Mouse (Mus musculus) heart, embryonic 15.5 days (tissue): Measurements from ENCODE around the gene Trim8. TPM values are rescaled to one million over a fixed set of nuclear protein-coding genes. Genes with fewer than 3 reads are reported as not detected.

Experiments
- ATAC-seq: fragments of 200-750 bp; cut with Nextera tagmentation; replicated peaks from 2 replicates; pipeline ENCODE4 v1.8.0; 2017; ENCODE audit warnings: low read depth, moderate TSS enrichment; ENCODE audit not compliant: insufficient number of reproducible peaks, insufficient read depth, low FRiP score
- H3K27ac ChIP-seq: fragments of 300-500 bp; sonication (generic); 2 replicates; pipeline ENCODE4 v1.5.1; 2015; ENCODE audit warnings: mild to moderate bottlenecking, inconsistent platforms
- H3K27me3 ChIP-seq: fragments of 300-500 bp; sonication (generic); 2 replicates; pipeline ENCODE4 v1.6.1; 2015; ENCODE audit warnings: inconsistent platforms
- H3K36me3 ChIP-seq: fragments of 300-500 bp; sonication (generic); 2 replicates; pipeline ENCODE4 v1.6.1; 2015; ENCODE audit warnings: mild to moderate bottlenecking, inconsistent platforms
- H3K4me1 ChIP-seq: fragments of 300-500 bp; sonication (generic); replicated peaks from 2 replicates; pipeline ENCODE4 v1.6.1; 2015; ENCODE audit warnings: inconsistent platforms
- H3K4me2 ChIP-seq: fragments of 300-500 bp; sonication (generic); 2 replicates; pipeline ENCODE4 v1.6.1; 2015; ENCODE audit warnings: inconsistent platforms, mild to moderate bottlenecking, moderate library complexity
- H3K4me3 ChIP-seq: fragments of 300-500 bp; sonication (generic); 2 replicates; pipeline ENCODE4 v1.5.1; 2015; ENCODE audit warnings: mild to moderate bottlenecking, inconsistent platforms
- H3K9ac ChIP-seq: fragments of 300-500 bp; sonication (generic); 2 replicates; pipeline ENCODE4 v1.6.1; 2015; ENCODE audit warnings: mild to moderate bottlenecking, inconsistent platforms
- H3K9me3 ChIP-seq: fragments of 300-500 bp; sonication (generic); replicated peaks from 2 replicates; pipeline ENCODE4 v1.6.1; 2016; ENCODE audit warnings: inconsistent platforms
- WGBS: fragments of 180-500 bp; shearing (Covaris S2); methylation state at CpG from one replicate; pipeline ENCODE4 v1.1.7; 2015; ENCODE audit warnings: mixed read lengths; 5-methylcytosine and 5-hydroxymethylcytosine counted together
- polyA plus RNA-seq: library from polyadenylated mRNA; unstranded; fragments of >200 nt; fragmentation: Nextera tagmentation; extraction: Ambion mirVana; gene quantifications from 2 replicates; pipeline ENCODE4 v1.2.1, GENCODE M21; 2015

Gene Trim8
- polyA plus RNA-seq, 1 experiment from 2014 or later = 15.9 TPM

- Histone ChIP-seq H3K36me3 (peaks cover 18% of the 10 kb centered on the region), H3K27me3 (no peaks in the 10 kb centered on the region), H3K4me3 (no peak overlapping the region), H3K9ac (no peak overlapping the region), H3K27ac (no peak overlapping the region), H3K4me1 (peaks cover 17% of the 10 kb centered on the region), H3K9me3 (no peaks in the 10 kb centered on the region), H3K4me2 (no peak overlapping the region)
- no peak for ATAC-seq
- 69% methylated on average over 12 of the region's 12 CpGs for WGBS
Observed at GRCm38 (mm10) chr19:46558631-46559030, 57.1 kb downstream of the Trim8 start.

- H3K27ac ChIP-seq = peak overlapping the region; percentile 52
Observed at GRCm38 (mm10) chr19:46562132-46562531, 60.6 kb downstream of the Trim8 start.

GRCm38 (mm10) chr19:46562581-46563515 is 61.3 kb downstream of the Trim8 start:
- Histone ChIP-seq H3K9ac (no peak overlapping the region), H3K27ac (peak overlapping the region; percentile 52), H3K36me3 (no peaks in the 10 kb centered on the region), H3K4me1 (peaks cover 21% of the 10 kb centered on the region), H3K9me3 (no peaks in the 10 kb centered on the region), H3K4me2 (peak overlapping the region; percentile 23; the same call in 1 of the 2 replicates), H3K4me3 (no peak overlapping the region), H3K27me3 (no peaks in the 10 kb centered on the region)
- peak; percentile 49; the same call in 1 of the 2 replicates for ATAC-seq
- WGBS = 54% methylated on average over 14 of the region's 14 CpGs

More at GRCm38 (mm10) chr19:46562132-46562531, 60.6 kb downstream of the Trim8 start:
- ATAC-seq = no peak
- Histone ChIP-seq H3K36me3 (no peaks in the 10 kb centered on the region; the same call in 1 of the 2 replicates), H3K4me3 (no peak overlapping the region), H3K27me3 (no peaks in the 10 kb centered on the region), H3K9me3 (no peaks in the 10 kb centered on the region), H3K9ac (no peak overlapping the region), H3K4me1 (peaks cover 21% of the 10 kb centered on the region), H3K4me2 (no peak overlapping the region)
- 29% methylated on average over 1 of the region's 1 CpGs for WGBS

- ATAC-seq = no peak
- H3K27ac ChIP-seq = peak overlapping the region; percentile 52
Observed at GRCm38 (mm10) chr19:46563603-46564002, 62.1 kb downstream of the Trim8 start.

GRCm38 (mm10) chr19:46564043-46564462 is 62.6 kb downstream of the Trim8 start:
- no peaks in the 10 kb centered on the region for H3K36me3 ChIP-seq
- no peak for ATAC-seq
- no peak overlapping the region; the same call in 1 of the 2 replicates for H3K9ac ChIP-seq
- no peak overlapping the region for H3K4me3 ChIP-seq
- no peak overlapping the region for H3K4me2 ChIP-seq
- H3K9me3 ChIP-seq = no peaks in the 10 kb centered on the region
- H3K27ac ChIP-seq = peak overlapping the region; percentile 52; the same call in 1 of the 2 replicates
- WGBS = 74% methylated on average over 14 of the region's 14 CpGs
- H3K4me1 ChIP-seq = peaks cover 21% of the 10 kb centered on the region
- H3K27me3 ChIP-seq = no peaks in the 10 kb centered on the region

More at GRCm38 (mm10) chr19:46563603-46564002, 62.1 kb downstream of the Trim8 start:
- Histone ChIP-seq H3K4me1 (peaks cover 21% of the 10 kb centered on the region), H3K36me3 (no peaks in the 10 kb centered on the region), H3K27me3 (no peaks in the 10 kb centered on the region), H3K4me3 (no peak overlapping the region), H3K4me2 (no peak overlapping the region), H3K9me3 (no peaks in the 10 kb centered on the region), H3K9ac (no peak overlapping the region)
- 63% methylated on average over 4 of the region's 4 CpGs for WGBS

Other genes with a start within 250 kb of the Trim8 start
- 7.7 and 13.5 TPM in 2 replicates for gene Nfkb2, start 197.4 kb upstream of the Trim8 start, polyA plus RNA-seq
- 4.5 and 6.8 TPM in 2 replicates for gene Psd, start 174.5 kb upstream of the Trim8 start, polyA plus RNA-seq
- 10.5 and 11.4 TPM in 2 replicates for gene Fbxl15, start 173.5 kb upstream of the Trim8 start, polyA plus RNA-seq
- 118 and 139 TPM in 2 replicates for gene Cuedc2, start 163.0 kb upstream of the Trim8 start, polyA plus RNA-seq
- gene Mfsd13a, start 160.6 kb upstream of the Trim8 start, polyA plus RNA-seq = 4.1 and 7.5 TPM in 2 replicates
- 0.67 and 1.1 TPM in 2 replicates for gene 2310034G01Rik, start 151.4 kb upstream of the Trim8 start, polyA plus RNA-seq
- gene Actr1a, start 106.0 kb upstream of the Trim8 start, polyA plus RNA-seq = 103 and 122 TPM in 2 replicates
- 15.2 and 20.6 TPM in 2 replicates for gene Sufu, start 104.8 kb upstream of the Trim8 start, polyA plus RNA-seq
- 86.9 and 91.8 TPM in 2 replicates for gene Arl3, start 71.5 kb downstream of the Trim8 start, polyA plus RNA-seq
- 8.8 and 10.9 TPM in 2 replicates for gene Sfxn2, start 71.7 kb downstream of the Trim8 start, polyA plus RNA-seq
- 51.6 and 58.6 TPM in 2 replicates for gene Wbp1l, start 97.4 kb downstream of the Trim8 start, polyA plus RNA-seq
- gene Cyp17a1, start 171.5 kb downstream of the Trim8 start, polyA plus RNA-seq = 0.89 and 1.2 TPM in 2 replicates
- gene Borcs7, start 188.2 kb downstream of the Trim8 start, polyA plus RNA-seq = 15.5 and 15.7 TPM in 2 replicates
- gene As3mt, start 205.8 kb downstream of the Trim8 start, polyA plus RNA-seq = 43.3 and 48.3 TPM in 2 replicates